Mouse (Mus musculus) small intestine, adult 2 months (tissue): ENCODE measurements around the gene Lingo2.

Source experiments
- CTCF ChIP-seq: fragments of 200-500 bp; IDR thresholded peaks from 2 replicates; pipeline ENCODE4 v1.5.1; 2012; ENCODE audit warnings: low read depth, mild to moderate bottlenecking, control low read depth, inconsistent platforms, low read length, moderate library complexity, mixed read lengths; ENCODE audit not compliant: insufficient replicate concordance, insufficient read length; ENCODE audit errors: extremely low read depth
- POLR2A ChIP-seq: fragments of 200-500 bp; IDR thresholded peaks from 2 replicates; pipeline ENCODE4 v1.6.1; 2012; ENCODE audit warnings: low read depth, mild to moderate bottlenecking, control low read depth, inconsistent platforms, low read length, moderate library complexity

DNA sequence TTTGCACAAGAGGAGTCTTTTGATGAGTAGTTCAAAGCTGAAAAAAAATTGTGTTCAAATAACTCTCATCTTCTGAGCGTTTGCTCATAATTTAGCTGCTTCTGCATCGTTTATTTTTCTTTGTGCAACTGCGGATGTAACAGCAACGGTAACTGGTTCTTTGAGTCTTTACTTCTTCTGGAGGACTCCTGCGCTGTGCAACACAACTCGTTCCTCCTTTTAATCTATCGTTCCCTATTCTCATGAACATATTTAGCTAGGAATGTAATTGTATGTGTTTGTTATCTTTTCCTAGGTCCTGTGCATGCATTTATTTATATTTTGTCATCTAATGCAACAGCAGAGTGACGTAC, 661.9 kb downstream of the Lingo2 start:
- TF ChIP-seq POLR2A = no peak
- no peak for TF ChIP-seq CTCF
